Mouse (Mus musculus): ENCODE data around the gene Akr1a1.
A peak's percentile ranks its signal among the peaks of the same experiment; 100 is the strongest.

- TF ChIP-seq POLR2A (IDR thresholded peaks at IDR 0.05; ENCODE audit: borderline replicate concordance, insufficient read depth, low read length) (peak; percentile 93), CTCF (IDR thresholded peaks at IDR 0.05; ENCODE audit: borderline replicate concordance, insufficient read depth, low read depth, low read length) (peak; percentile 78)
Observed at GRCm38 (mm10) chr4:116685402-116686061, 34.1 kb upstream of the Akr1a1 start, which contains the start of gene Prdx1.

All from cerebellum, adult 2 months (tissue).